Mouse (Mus musculus): ENCODE results near the gene Prrt1. TPM values are rescaled to one million over a fixed set of nuclear protein-coding genes. Genes with fewer than 3 reads are reported as not detected.

The Prrt1 gene
- total RNA-seq, 4 experiments from 2014 or later: 90.1 to 149 (median 116) TPM

- no peak for DNase-seq (ENCODE audit: low spot score in 2 of 2)
Observed at GRCm38 (mm10) chr17:34597566-34598095, 31.7 kb upstream of the Prrt1 start, which contains the start of gene Ager. Ager (plus strand) TSS chr17:34597862.

GRCm38 (mm10) chr17:34599891-34600290, 29.4 kb upstream of the Prrt1 start:
- no peak for DNase-seq (ENCODE audit: low spot score in 2 of 2)

GRCm38 (mm10) chr17:34601796-34602195, 27.5 kb upstream of the Prrt1 start:
- DNase-seq (ENCODE audit: low spot score in 2 of 2): no peak

GRCm38 (mm10) chr17:34603375-34604060, 25.8 kb upstream of the Prrt1 start, which contains the start of gene Rnf5:
Rnf5 (minus strand) TSS chr17:34603690.
- DNase-seq (ENCODE audit: low spot score in 2 of 2): peak; percentile 96 to 100

GRCm38 (mm10) chr17:34604061-34604508, 25.2 kb upstream of the Prrt1 start, which contains the start of gene Agpat1:
Agpat1 (plus strand) TSS chr17:34604262.
- DNase-seq (ENCODE audit: low spot score in 2 of 2): peak; percentile 92 to 99

GRCm38 (mm10) chr17:34604511-34605237, 24.7 kb upstream of the Prrt1 start:
- no peak for DNase-seq (ENCODE audit: low spot score in 2 of 2)

- DNase-seq (ENCODE audit: low spot score in 2 of 2): peak; percentile 94 to 97
Observed at GRCm38 (mm10) chr17:34605609-34606008, 23.7 kb upstream of the Prrt1 start.

GRCm38 (mm10) chr17:34606186-34607039, 22.9 kb upstream of the Prrt1 start:
- DNase-seq (ENCODE audit: low spot score in 2 of 2): no peak

- DNase-seq (ENCODE audit: low spot score in 2 of 2): no peak
Observed at GRCm38 (mm10) chr17:34607997-34608396, 21.3 kb upstream of the Prrt1 start.

GRCm38 (mm10) chr17:34611050-34611449, 18.3 kb upstream of the Prrt1 start:
- no peak for DNase-seq (ENCODE audit: low spot score in 2 of 2)

GRCm38 (mm10) chr17:34613054-34613645, 16.2 kb upstream of the Prrt1 start:
- no peak for DNase-seq (ENCODE audit: low spot score in 2 of 2)

- no peak for DNase-seq (ENCODE audit: low spot score in 2 of 2)
Observed at GRCm38 (mm10) chr17:34613830-34614229, 15.5 kb upstream of the Prrt1 start.

- DNase-seq (ENCODE audit: low spot score in 2 of 2): no peak
Observed at GRCm38 (mm10) chr17:34615871-34616270, 13.5 kb upstream of the Prrt1 start, which contains the start of gene Egfl8. Egfl8 (minus strand) TSS chr17:34615971.

- no peak for DNase-seq (ENCODE audit: low spot score in 2 of 2)
Observed at GRCm38 (mm10) chr17:34618999-34619398, 10.3 kb upstream of the Prrt1 start.

GRCm38 (mm10) chr17:34621006-34621405, 8.3 kb upstream of the Prrt1 start:
- no peak for DNase-seq (ENCODE audit: low spot score in 2 of 2)

GRCm38 (mm10) chr17:34623161-34623560, 6.2 kb upstream of the Prrt1 start:
- DNase-seq (ENCODE audit: low spot score in 2 of 2): no peak

GRCm38 (mm10) chr17:34624981-34625380, 4.4 kb upstream of the Prrt1 start:
- no peak for DNase-seq (ENCODE audit: low spot score in 2 of 2)

- DNase-seq (ENCODE audit: low spot score in 2 of 2): no peak
Observed at GRCm38 (mm10) chr17:34626062-34626772, 3.1 kb upstream of the Prrt1 start.

- DNase-seq (ENCODE audit: low spot score in 2 of 2): no peak
Observed at GRCm38 (mm10) chr17:34626773-34627092, 2.6 kb upstream of the Prrt1 start.
